Mouse (Mus musculus) limb, embryonic 11.5 days (tissue): Measurements from ENCODE around the gene Echs1. TPM values are rescaled to one million over a fixed set of nuclear protein-coding genes. Genes with fewer than 3 reads are reported as not detected.

Experiments used
- ATAC-seq: fragments of 200-750 bp; cut with Nextera tagmentation; 2 replicates; pipeline ENCODE4 v1.8.0; 2017; ENCODE audit warnings: low read depth; ENCODE audit not compliant: insufficient number of reproducible peaks, low FRiP score, low TSS enrichment
- DNase-seq: peaks from one replicate; pipeline ENCODE4 v3.0.0-alpha.2; 2015; ENCODE audit warnings: low spot score
- H3K27ac ChIP-seq: fragments of 300-500 bp; sonication (generic); replicated peaks from 2 replicates; pipeline ENCODE4 v1.5.1; 2014; ENCODE audit warnings: low read depth, mild to moderate bottlenecking, low read length
- H3K27me3 ChIP-seq: fragments of 300-500 bp; sonication (generic); 2 replicates; pipeline ENCODE4 v1.6.1; 2014; ENCODE audit warnings: mild to moderate bottlenecking, low read length, mixed read lengths; ENCODE audit not compliant: control insufficient read depth, insufficient read depth
- H3K36me3 ChIP-seq: fragments of 300-500 bp; sonication (generic); 2 replicates; pipeline ENCODE4 v1.6.1; 2014; ENCODE audit warnings: mild to moderate bottlenecking, low read length, moderate library complexity, mixed read lengths; ENCODE audit not compliant: control insufficient read depth, insufficient read depth
- H3K4me1 ChIP-seq: fragments of 300-500 bp; sonication (generic); 2 replicates; pipeline ENCODE4 v1.6.1; 2014; ENCODE audit warnings: low read length, mixed read lengths; ENCODE audit not compliant: control insufficient read depth, insufficient read depth
- H3K4me2 ChIP-seq: fragments of 300-500 bp; sonication (generic); 2 replicates; pipeline ENCODE4 v1.6.1; 2014; ENCODE audit warnings: low read depth, mild to moderate bottlenecking, moderate library complexity; ENCODE audit not compliant: severe bottlenecking
- H3K4me3 ChIP-seq: fragments of 300-500 bp; sonication (generic); 2 replicates; pipeline ENCODE4 v1.5.1; 2014; ENCODE audit warnings: low read depth, low read length
- H3K9ac ChIP-seq: fragments of 300-500 bp; sonication (generic); 2 replicates; pipeline ENCODE4 v1.6.1; 2014; ENCODE audit warnings: mild to moderate bottlenecking, low read length
- H3K9me3 ChIP-seq: fragments of 300-500 bp; sonication (generic); 2 replicates; pipeline ENCODE4 v1.6.1; 2016; ENCODE audit warnings: low read length; ENCODE audit not compliant: control insufficient read depth
- WGBS: fragments of 180-500 bp; shearing (Covaris S2); extraction: QIAGEN DNeasy Blood & Tissue Kit; methylation state at CpG from one replicate; pipeline ENCODE4 v1.1.7; 2014; 5-methylcytosine and 5-hydroxymethylcytosine counted together
- polyA plus RNA-seq: library from polyadenylated mRNA; unstranded; fragments of >200 nt; fragmentation: Nextera tagmentation; extraction: Ambion mirVana; gene quantifications from 2 replicates; pipeline ENCODE4 v1.2.1, GENCODE M21; 2014

Echs1 gene
- polyA plus RNA-seq, 1 experiment from 2014 or later: 195 TPM

GRCm38 (mm10) chr7:140101993-140102860 lies 14.0 kb downstream of the Echs1 start, which contains the start of gene Fuom:
Gene Fuom, minus strand, starts transcription at chr7:140102441.
- Histone ChIP-seq H3K4me2 (peak within 1 kb of the TSS; percentile 78), H3K9me3 (no peaks in the 10 kb centered on the region), H3K27me3 (no peaks in the 10 kb centered on the region), H3K9ac (peak within 1 kb of the TSS; percentile 52; the same call in 1 of the 2 replicates), H3K27ac (no peak within 1 kb of the TSS), H3K4me1 (0 out of 2 replicates have a peak, but pooled peaks cover 2% of the 10 kb centered on the region), H3K4me3 (peak within 1 kb of the TSS; percentile 38), H3K36me3 (no peaks in the 10 kb centered on the region)
- DNase-seq: peak; percentile 82
- ATAC-seq: peak; percentile 82
- 1% methylated on average over 30 of the region's 30 CpGs for WGBS

- Histone ChIP-seq H3K9ac (no peak overlapping the region), H3K36me3 (no peaks in the 10 kb centered on the region), H3K9me3 (no peaks in the 10 kb centered on the region), H3K4me1 (0 out of 2 replicates have a peak, but pooled peaks cover 2% of the 10 kb centered on the region), H3K27ac (no peak overlapping the region), H3K27me3 (no peaks in the 10 kb centered on the region), H3K4me2 (peak overlapping the region; percentile 78), H3K4me3 (peak overlapping the region; percentile 38; the same call in 1 of the 2 replicates)
- DNase-seq (no peak), ATAC-seq (no peak)
- WGBS: 77% methylated on average over 10 of the region's 10 CpGs
These were observed 14.8 kb downstream of the Echs1 start for GRCm38 (mm10) chr7:140101498-140101897.

- Histone ChIP-seq H3K4me2 (no peak overlapping the region), H3K36me3 (no peaks in the 10 kb centered on the region), H3K9ac (no peak overlapping the region), H3K27ac (no peak overlapping the region), H3K27me3 (no peaks in the 10 kb centered on the region), H3K9me3 (no peaks in the 10 kb centered on the region; the same call in 1 of the 2 replicates), H3K4me1 (0 out of 2 replicates have a peak, but pooled peaks cover 2% of the 10 kb centered on the region), H3K4me3 (no peak overlapping the region)
- DNase-seq: no peak
- 93% methylated on average over 1 of the region's 1 CpGs for WGBS
- ATAC-seq: no peak
These were observed 17.8 kb downstream of the Echs1 start for GRCm38 (mm10) chr7:140098466-140098865.

GRCm38 (mm10) chr7:140096055-140096454 lies 20.2 kb downstream of the Echs1 start:
- no peak overlapping the region for H3K27ac ChIP-seq
- DNase-seq (no peak), ATAC-seq (no peak)
- H3K9ac ChIP-seq: no peak overlapping the region
- H3K27me3 ChIP-seq: no peaks in the 10 kb centered on the region
- H3K4me1 ChIP-seq: no peaks in the 10 kb centered on the region
- H3K36me3 ChIP-seq: no peaks in the 10 kb centered on the region
- H3K4me3 ChIP-seq: no peak overlapping the region
- H3K9me3 ChIP-seq: no peaks in the 10 kb centered on the region; the same call in 1 of the 2 replicates
- H3K4me2 ChIP-seq: no peak overlapping the region

- no peak overlapping the region for H3K4me2 ChIP-seq
- WGBS: 42% methylated on average over 1 of the region's 1 CpGs
These were observed 20.7 kb downstream of the Echs1 start for GRCm38 (mm10) chr7:140095556-140095955.

GRCm38 (mm10) chr7:140094954-140095353 lies 21.3 kb downstream of the Echs1 start:
- no peak for ATAC-seq
- 51% methylated on average over 5 of the region's 5 CpGs for WGBS
- Histone ChIP-seq H3K9me3 (no peaks in the 10 kb centered on the region; the same call in 1 of the 2 replicates), H3K36me3 (no peaks in the 10 kb centered on the region), H3K9ac (no peak overlapping the region), H3K4me1 (no peaks in the 10 kb centered on the region), H3K4me2 (no peak overlapping the region), H3K4me3 (no peak overlapping the region), H3K27ac (no peak overlapping the region), H3K27me3 (no peaks in the 10 kb centered on the region)
- DNase-seq: no peak

More at GRCm38 (mm10) chr7:140095556-140095955, 20.7 kb downstream of the Echs1 start:
- DNase-seq (no peak), ATAC-seq (no peak)
- no peaks in the 10 kb centered on the region for H3K27me3 ChIP-seq
- H3K4me1 ChIP-seq: no peaks in the 10 kb centered on the region
- H3K9me3 ChIP-seq: no peaks in the 10 kb centered on the region; the same call in 1 of the 2 replicates
- no peak overlapping the region for H3K27ac ChIP-seq
- no peak overlapping the region for H3K4me3 ChIP-seq
- H3K9ac ChIP-seq: no peak overlapping the region
- no peaks in the 10 kb centered on the region for H3K36me3 ChIP-seq

GRCm38 (mm10) chr7:140092924-140093528 lies 23.2 kb downstream of the Echs1 start, which contains the start of gene Prap1:
Gene Prap1, plus strand, starts transcription at chr7:140093395.
- no peaks in the 10 kb centered on the region for H3K36me3 ChIP-seq
- DNase-seq: no peak
- no peak for ATAC-seq
- no peaks in the 10 kb centered on the region; the same call in 1 of the 2 replicates for H3K9me3 ChIP-seq
- no peak within 1 kb of the TSS for H3K4me2 ChIP-seq
- H3K27me3 ChIP-seq: no peaks in the 10 kb centered on the region
- H3K4me1 ChIP-seq: no peaks in the 10 kb centered on the region
- no peak within 1 kb of the TSS for H3K9ac ChIP-seq
- WGBS: 68% methylated on average over 5 of the region's 5 CpGs
- no peak within 1 kb of the TSS for H3K27ac ChIP-seq
- H3K4me3 ChIP-seq: no peak within 1 kb of the TSS

GRCm38 (mm10) chr7:140090601-140091000 lies 25.7 kb downstream of the Echs1 start:
- 79% methylated on average over 10 of the region's 10 CpGs for WGBS

More at GRCm38 (mm10) chr7:140090601-140091000, 25.7 kb downstream of the Echs1 start:
- ATAC-seq (no peak), DNase-seq (no peak)
- Histone ChIP-seq H3K36me3 (no peaks in the 10 kb centered on the region), H3K4me2 (no peak overlapping the region), H3K9me3 (no peaks in the 10 kb centered on the region), H3K4me3 (no peak overlapping the region), H3K4me1 (no peaks in the 10 kb centered on the region), H3K27me3 (no peaks in the 10 kb centered on the region), H3K9ac (no peak overlapping the region), H3K27ac (no peak overlapping the region)
